Mouse (Mus musculus): ENCODE data around the gene Vim. TPM values are rescaled to one million over a fixed set of nuclear protein-coding genes. Genes with fewer than 3 reads are reported as not detected.

Vim gene
- total RNA-seq (2022), result 100 to 1,000 TPM in 2 of 4 experiments, 10 to 100 TPM in 2; 51.2 to 185 (median 99.0) TPM

DNA sequence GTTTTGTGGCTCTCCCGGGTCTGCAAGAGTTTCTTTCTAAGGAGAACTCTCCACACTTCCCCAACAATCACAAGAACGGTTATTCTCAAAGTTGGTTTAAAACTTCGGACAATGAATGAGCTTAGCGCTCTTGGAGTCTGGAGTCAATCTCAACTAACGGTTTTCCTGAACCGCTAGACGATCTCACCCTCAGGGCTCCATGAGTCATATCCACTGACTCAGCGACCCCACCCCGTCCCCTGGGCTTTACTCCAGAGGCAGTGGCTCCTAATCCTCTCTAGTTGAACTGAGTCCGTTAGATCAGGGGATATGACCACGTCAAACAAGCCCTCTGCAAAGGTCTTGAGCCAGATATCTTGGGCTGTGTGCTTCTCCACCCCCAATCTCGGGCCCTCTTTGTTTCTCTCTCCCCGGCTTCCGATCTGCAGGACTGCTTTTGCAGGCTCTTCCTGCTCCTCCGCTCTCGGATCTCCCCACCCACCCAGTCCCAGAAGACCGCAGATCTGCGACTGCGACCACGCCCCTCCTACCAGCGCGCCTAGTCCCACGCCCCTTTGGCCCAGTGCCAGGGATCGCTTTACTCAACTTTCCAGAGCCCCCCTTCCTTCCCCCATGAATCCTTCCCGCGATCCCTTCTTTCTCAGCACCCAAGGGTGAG lies at the start of gene Vim:
Vim (plus strand) TSS at position 520 of the 658 bp plus-strand sequence.
- peak in 1 of 2 experiments; percentile 30 for DNase-seq (ENCODE audit: low spot score in 2 of 2)

DNA sequence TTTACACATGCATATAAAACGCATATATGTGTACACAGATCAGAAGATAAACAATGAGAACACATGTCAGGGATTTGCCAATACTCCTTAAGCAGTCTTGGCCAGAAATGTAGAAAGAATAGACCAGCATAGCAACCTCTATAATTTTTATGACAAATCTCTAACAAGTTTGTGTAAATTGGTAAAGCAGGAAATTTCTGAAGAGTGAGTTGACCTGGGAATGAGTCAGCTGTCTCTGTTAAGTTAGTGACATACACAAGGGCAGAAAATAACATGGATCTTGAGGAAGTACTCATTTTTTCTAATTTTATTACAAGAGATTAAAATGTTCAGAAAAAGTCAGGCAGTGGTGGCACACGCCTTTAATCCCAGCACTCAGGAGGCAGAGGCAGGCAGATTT lies 47.5 kb upstream of the Vim start:
- DNase-seq (ENCODE audit: low spot score in 2 of 2), result no peak

DNA sequence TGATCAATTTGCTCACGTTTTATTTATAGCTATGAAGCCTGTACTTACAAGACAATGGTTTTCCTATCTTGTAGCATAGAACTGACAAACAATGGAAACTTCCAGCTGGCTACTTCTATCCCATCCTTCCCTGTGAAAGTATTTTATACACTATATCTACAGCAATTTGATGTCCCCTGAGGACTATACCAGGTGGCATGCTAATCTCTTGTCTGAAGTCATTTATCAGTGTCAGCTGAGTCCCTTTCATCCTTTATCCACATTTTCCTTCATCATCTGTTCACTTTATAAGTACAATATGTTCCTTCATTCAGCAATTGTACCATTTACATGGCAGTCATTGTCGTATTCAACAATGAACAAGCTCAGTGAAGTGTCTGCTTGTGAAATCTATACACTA lies 46.6 kb upstream of the Vim start:
- no peak for DNase-seq (ENCODE audit: low spot score in 2 of 2)

DNA sequence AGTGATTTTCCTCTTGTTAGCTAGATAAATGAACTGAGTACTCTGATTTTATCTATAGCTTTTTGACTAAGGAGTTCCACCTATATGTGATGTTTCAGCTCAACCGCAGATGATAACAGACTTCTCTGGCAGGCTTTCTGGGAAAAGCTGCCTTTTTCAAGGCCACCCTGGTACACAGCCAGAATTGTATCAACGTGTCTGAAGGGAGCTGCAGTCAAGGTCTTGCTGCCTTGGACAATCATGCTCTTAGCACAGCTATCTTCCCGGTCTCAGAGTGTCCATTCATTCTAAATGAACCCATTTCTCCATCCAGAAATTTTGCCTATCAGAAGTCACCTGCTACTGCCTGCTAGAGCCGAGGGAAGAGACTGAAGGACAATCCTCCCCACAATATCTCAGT lies 46.2 kb upstream of the Vim start:
- DNase-seq (ENCODE audit: low spot score in 2 of 2), result no peak

DNA sequence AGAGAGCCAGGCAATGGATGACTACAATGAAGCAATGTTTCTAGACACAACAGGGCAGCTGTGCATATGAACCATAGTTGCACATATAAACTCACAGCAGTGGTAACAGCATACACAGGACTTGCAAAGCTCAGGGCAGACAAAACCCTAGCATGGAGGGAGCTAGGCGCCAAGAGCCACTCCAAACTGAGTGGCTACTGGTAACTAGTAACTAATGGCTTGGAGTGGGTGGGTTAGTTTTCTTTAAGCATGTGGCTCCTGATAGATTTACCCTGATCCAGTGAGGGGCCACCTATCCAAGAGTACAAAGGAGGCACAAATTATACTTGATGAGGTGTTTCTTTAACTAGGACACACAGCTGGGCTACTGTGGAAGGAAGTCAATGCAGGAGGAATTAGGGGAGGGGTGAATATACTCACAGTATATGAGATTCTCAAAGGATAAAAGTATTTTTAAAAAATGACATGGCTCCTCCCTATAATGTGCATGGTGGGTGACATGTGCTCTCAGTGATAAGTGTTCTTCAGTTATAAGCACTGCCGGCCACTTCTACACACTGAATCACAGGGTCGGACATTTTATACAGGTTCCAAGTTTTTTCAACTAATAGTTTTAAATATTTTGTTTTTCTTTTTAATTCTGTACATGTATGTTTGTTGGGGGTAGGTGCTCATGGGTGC lies 44.3 kb upstream of the Vim start:
- no peak for DNase-seq (ENCODE audit: low spot score in 2 of 2)

DNA sequence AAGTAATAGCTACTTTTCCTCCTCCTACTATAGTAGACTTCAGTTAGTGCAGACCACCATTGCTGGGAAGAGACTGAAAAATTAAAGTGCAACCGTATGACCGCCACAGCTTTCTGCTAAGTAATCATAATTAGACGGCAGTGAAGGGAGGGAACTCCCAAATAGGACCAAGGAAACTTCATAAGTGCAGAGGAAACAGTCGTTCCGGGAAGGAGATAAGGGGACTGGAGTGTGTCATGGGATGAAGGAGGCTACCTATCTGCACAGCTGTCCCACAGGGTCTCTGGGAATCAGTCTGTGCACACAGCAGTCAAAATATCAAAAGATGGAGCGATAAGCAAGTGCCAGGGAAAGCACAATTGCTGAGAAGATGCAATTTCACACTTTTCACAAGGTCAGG lies 43.1 kb upstream of the Vim start:
- DNase-seq (ENCODE audit: low spot score in 2 of 2), result no peak

DNA sequence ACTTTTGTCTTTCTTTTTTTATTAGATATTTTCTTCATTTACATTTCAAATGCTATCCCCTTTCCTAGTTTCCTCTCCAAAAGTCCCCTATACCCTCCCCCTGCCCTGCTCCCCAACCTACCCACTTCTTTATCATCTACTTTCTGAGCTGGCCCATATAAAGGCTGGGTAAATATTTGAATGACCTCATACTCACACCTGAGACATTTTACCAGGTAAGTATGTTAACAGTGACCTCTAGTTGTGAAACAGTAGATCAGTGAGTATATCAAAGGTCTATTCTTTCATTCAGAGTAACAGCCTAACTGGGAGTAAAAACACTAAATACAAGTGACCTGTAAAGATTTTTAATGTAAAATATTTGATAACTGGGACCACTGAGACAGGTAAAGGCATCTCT lies 37.0 kb upstream of the Vim start:
- DNase-seq (ENCODE audit: low spot score in 2 of 2), result no peak

DNA sequence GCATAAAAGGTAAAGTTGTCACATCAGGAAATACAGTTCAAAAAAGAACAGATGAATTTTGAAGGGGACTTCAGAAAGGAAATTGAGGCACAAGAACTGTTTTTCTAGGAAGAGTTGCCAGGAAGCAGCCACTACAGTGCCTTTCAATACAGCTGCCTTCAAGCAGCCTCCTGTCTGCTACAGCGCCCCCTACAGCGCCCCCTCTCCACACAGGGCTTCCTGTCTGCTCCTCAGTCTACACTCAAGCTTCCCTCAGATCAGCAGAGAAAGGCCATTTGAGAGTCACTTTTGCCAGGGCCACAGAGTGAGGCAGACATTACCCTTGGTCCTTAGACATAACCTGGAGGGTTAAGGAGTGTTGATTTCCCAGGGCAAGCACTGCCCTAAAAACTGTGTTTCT lies 36.0 kb upstream of the Vim start:
- DNase-seq (ENCODE audit: low spot score in 2 of 2), result no peak

DNA sequence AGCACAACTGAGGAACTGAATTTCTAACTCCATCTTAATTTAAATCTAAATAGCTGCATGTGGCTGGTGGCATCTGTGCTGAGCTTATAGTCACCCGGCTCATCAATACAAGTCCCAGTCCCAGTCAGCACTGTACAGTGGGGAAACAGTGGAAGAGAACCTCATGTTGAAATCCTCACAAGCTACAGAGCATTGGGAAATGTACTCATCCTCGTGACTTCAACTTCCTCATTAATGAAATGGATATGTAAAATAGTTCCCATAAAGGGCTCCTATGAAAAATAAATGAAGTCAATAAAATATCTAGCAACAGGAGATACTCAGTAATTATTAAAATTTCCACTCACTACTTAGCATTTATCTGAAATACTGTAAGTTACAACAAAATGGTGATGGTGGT lies 35.5 kb upstream of the Vim start:
- no peak for DNase-seq (ENCODE audit: low spot score in 2 of 2)

DNA sequence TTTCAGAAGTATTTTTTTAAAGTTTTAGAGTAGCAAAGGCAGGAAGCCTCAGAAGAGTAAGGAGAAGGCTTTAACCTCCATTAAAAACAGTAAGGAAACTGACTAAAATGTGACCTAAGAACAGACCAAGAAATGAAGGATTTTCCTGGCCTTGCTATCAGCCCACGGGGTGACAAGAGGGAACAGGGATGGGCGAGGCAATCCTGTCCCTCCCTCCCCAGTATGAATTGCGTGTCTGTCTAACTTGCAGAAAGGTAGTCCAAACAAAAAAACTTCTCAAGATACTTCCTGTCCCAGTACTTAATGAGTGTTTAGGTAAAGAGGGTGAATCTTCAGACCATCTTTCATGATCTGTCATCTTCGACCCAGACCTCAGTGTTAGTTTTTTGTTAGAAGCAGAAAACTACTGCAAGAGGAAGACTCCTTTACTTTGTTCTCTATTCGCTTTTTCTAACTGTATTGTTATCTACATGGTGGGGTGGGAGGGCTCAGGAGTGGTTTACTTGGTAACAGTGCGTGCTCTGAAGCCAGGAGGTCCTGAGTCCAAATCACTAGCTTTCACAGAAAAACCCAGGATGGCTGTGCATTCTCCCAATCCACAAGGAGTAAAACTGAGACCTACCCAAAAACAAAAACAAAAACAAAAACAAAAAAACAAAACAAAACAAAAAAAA lies 34.9 kb upstream of the Vim start:
- no peak for DNase-seq (ENCODE audit: low spot score in 2 of 2)

DNA sequence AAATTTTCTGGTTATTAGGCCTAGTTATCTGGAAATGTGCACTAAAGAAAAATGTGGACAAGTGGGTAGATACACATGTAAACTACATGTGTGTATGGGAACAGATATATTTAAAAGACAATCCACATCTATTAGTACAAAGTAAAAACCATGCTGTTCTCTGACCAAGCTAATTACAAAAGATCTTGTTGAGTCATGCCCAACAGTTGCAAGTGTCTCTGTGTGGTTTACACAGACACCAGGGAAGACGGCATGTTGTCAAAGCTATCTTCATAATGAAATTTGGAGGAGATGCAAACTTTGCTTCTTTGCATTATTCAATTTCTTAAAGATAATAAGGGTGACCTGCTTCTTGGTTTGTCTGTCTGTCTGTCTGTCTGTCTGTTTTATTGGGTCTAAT lies 33.9 kb upstream of the Vim start:
- DNase-seq (ENCODE audit: low spot score in 2 of 2), result no peak

DNA sequence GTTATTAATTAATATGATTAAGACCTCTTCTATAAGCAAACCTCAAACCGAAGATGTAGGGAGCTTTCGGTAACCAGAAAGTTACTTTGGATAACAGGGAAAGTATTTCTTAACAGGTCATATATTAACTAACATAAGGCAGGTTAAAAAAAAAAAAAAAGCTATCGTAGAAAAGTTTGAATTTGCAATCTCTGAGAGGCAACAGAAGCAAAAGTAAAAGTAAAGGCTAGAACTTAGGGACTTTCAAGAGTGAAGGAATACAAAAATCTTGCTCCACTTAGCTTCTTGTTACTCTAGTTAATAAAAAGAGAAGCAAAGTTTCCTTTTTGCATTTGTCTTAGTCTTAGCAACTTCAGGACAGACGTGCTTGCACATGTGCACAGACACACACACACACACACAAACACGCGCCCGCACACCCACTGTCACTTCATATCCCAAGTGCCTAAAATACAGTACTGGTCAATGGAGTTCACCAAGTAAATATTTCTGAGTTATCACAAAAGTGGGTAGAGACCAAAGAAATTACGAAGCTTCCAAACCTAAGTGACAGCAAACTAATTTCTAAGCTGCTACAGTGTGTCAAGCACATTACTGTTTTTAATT lies 30.1 kb upstream of the Vim start:
- no peak for DNase-seq (ENCODE audit: low spot score in 2 of 2)

DNA sequence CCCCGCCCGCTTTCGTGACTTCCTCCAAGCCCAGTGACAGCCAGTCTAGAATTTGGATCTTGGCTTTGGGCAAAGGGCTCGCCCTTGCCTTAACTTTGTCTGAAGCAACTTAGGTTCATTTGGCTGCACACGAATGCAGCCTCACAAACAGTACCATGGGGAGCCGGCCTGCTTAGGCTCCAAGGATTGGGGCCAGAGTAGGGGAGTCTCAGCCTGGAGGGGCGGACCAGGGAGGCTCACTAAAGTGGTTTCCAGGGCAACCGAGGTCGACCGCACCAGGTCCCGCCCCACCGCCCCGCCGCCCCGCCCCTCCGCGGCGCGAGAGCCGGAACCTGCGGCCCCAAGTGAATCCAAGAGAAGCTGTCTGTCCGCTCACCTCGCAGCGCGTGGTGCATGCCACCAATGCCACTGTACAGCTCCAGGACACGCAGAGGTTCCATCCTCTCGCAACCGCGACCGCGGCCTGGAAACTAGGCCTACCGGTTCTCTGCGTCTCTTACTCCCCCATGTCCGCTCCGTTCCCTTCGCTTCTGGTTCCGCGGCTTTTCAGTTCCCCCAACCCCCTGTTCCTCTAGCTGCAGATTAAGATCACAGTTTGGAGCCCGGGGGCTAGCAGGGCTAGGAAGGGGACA lies 29.4 kb upstream of the Vim start, which contains the start of gene Trdmt1:
Trdmt1 (minus strand) TSS at position 476 of the 632 bp plus-strand sequence.
- DNase-seq (ENCODE audit: low spot score in 2 of 2), result peak; percentile 62 to 74

DNA sequence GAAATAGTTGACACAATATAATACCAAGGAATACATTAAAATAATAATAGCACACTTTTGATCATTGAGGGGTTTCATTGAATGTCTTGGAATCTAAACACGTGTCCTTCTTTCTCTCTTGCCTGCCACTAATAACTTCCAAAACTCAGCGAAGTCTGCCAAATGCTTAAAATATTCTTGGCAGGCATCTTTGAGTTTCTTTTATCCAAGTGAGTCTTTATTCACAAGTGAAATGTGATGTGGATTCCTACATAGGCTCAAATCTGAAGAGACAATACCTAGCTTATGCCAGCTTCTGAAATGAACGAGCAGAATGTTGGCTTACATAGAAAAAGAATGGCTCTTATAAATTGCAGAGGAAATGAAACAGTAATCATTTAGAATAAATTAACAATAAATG lies 25.0 kb upstream of the Vim start:
- DNase-seq (ENCODE audit: low spot score in 2 of 2), result no peak

DNA sequence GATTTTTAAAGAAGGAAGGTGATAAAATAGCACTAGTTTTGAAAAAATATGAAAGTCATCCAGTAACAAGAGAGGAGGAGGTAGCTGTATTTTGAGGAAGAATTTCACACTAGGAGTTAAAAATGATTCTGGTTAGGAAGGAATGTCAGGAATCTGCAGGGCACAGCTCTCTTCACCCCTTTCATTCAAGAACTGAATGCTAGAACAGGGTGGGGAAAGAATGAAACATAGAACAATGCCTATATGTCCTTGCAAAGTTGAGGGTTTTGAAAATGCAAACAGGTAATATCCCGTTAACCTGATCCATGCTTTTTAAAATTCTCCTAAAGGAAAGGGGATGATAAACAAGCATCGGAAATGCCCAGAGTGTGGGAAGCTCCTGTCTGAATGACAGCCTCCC lies 19.8 kb upstream of the Vim start:
- no peak for DNase-seq (ENCODE audit: low spot score in 2 of 2)

DNA sequence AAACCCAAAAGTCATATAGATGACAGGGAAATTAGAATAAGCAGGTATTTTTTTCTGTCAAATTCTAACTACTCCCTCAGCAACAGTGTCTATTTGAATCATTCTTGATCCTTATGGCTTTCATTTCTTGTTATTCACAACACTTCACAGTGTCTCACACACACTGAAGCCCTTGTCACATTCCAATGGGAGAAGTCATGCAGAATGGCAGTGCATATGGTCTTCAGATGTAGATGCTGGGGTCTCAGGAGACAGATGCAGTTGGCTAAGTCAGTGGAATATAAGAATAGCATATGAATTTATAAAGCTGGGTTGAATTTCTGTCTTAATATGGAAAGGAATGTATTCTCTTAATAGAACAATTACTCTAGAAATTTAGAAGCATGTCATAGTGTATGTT lies 17.5 kb upstream of the Vim start:
- DNase-seq (ENCODE audit: low spot score in 2 of 2), result no peak

DNA sequence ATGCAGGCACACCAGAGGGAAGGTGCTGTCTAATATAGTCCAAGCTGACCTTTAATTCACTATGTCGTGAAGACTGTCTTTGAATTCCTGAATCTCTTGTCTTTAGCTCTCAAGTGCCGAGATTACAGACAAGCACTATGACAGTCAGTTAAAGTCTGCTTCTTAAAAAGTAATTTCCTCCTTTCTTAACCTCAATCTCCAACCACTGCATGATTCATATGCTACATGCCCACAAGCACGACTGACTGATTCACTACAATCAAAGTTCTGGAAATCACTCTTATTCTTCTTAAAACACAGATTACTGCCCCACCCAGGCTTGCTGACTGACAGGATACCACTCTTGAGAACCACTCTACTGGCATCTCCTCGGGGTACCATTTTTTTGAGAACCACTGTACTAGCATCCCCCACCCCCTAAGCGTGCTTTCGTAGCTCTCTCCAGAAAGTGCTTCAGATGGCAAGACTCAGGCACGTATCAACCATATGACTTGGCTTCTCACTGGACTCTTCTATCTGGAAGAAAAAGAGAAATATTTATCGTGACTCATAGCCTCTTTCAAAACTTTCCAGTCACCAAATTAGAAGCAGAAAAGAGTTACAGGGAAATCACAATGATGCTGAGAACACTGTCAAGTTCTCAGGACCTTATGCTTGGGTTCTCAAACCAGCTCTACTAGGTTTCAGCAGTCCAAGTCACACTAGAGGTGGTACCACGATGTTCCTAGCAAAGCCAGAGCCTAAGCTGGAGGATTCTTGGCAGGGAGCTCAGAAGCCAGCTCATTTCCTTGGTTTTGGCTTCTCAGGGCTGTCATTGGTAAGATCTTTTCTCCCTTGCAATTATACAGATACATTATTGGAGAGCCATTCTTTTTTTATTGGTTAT lies 16.3 kb upstream of the Vim start:
- no peak for DNase-seq (ENCODE audit: low spot score in 2 of 2)

DNA sequence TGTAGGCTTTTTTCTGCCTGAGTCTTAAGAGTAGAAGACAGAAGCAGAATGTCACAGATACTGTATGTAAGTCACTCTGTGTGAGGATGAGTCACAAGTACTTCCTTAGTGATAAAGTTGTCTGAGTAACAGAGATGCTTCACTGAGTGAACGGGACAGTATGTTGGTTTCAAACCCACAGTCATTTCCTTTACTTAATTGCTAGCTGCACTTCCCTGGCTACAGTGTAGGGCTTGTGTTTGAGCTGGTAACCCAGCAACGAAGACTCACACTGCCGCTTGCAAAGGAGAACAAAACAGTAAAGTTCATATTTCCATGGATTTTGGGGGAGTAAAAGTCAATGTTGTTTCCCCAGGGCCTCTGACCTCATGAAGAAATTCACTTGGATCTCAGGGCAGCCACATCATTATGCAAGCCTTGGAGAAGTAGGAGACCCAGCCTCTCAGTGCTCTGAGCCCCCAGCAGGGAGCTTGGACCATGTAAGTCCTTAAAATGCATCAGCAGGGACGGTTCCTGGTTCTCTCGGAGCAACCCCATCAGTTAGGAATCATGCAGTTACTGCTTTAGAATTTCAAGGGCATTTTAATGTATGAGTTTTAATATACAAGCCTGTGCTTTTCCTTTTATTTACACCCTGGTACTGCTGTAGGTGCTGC lies 15.0 kb upstream of the Vim start:
- DNase-seq (ENCODE audit: low spot score in 2 of 2), result no peak

DNA sequence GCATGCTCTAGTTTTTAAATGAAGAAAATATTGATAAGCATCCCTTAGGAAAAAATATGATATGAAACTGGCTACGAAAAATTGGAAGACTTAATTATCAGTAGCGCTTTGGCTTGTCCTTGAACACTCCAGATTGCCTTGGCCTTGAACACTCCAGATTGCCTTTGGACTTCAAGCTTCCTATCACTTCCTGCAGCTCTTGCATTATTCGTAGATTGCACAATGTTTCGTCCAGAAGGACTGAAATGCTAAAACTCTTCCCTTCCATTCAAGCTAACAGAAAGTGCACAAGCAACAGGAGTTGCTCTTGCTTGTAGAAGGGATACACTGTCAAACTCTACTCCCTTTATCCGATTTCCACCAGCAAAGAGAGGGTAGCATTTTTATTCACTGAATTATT lies 14.4 kb upstream of the Vim start:
- DNase-seq (ENCODE audit: low spot score in 2 of 2), result no peak

DNA sequence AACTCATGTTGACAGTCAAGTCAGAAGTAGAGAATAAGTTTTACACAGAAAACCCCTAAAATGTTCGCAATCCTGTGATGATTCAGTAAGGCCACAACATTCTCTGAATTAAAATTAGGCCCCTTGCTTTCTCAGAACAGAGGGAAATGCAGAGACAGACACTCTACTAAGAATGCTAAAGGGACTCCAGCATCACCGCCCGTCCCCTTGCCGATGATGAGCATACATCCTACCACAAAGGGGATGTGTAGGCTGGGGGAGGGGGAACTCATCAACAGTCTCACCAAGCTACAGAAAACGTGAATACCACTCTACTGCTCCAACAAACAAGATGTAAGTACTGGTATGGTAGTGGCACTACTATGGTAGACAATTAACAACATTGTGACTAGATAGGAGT lies 14.0 kb upstream of the Vim start:
- no peak for DNase-seq (ENCODE audit: low spot score in 2 of 2)

Data from layer of hippocampus, adult 8-10 months (tissue).